Mouse (Mus musculus) adipocyte (in vitro differentiated cells): ENCODE results near the gene Pfn3.
A peak's percentile ranks its signal among the peaks of the same experiment; 100 is the strongest.

ENCODE experiments used
- DNase-seq: peaks from one replicate; pipeline ENCODE4 v3.0.0-alpha.2; 2016; ENCODE audit warnings: low spot score

The Pfn3 gene

DNA sequence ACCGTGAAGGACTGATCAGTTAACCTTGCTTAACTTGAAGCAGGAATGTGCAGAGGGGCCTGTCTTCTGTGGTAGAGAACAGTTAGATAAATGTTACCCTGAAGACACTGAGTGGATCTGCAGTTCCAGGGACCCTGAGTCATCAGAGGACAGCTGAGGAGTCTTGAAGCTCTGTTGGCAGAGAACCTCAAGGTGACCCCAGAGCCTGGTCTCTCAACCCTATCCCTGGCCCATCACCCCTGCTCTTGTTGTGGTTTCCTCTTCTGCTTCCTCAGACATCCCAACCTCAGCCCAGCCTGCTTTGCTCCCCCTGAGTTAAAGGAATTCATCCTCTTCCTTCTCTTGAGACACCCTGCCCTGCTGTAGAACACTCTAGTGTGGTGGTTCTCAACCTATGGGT is 16.9 kb downstream of the Pfn3 start, which contains the start of gene Slc34a1:
Gene Slc34a1 (plus strand): TSS at position 100 of the 400 bp plus-strand sequence.
- DNase-seq = no peak

DNA sequence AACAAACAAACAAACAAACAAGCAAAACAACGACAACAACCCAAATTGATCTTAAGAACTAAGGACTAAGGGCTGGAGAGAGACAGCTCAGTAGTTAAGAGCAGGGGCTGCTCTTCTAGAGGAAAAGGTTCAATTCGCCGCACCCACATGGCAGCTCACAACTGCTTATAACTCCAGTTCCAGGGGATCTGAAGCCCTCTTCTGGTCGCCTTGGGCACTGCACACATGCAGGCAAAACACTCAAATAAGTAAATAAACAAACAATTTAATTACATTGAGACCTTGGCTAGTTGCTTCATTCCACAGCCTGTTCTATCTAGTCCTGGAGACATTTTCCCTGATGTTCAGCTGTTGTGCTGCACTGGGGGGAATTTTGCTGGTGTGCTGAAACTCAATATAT is 22.1 kb downstream of the Pfn3 start:
- DNase-seq = no peak

- no peak for DNase-seq
Measured at GRCm38 (mm10) chr13:55391626-55392029, 23.4 kb downstream of the Pfn3 start.

- no peak for DNase-seq
Measured at GRCm38 (mm10) chr13:55390644-55391043, 24.4 kb downstream of the Pfn3 start.

GRCm38 (mm10) chr13:55381790-55382189 is 33.2 kb downstream of the Pfn3 start:
- DNase-seq = no peak

DNA sequence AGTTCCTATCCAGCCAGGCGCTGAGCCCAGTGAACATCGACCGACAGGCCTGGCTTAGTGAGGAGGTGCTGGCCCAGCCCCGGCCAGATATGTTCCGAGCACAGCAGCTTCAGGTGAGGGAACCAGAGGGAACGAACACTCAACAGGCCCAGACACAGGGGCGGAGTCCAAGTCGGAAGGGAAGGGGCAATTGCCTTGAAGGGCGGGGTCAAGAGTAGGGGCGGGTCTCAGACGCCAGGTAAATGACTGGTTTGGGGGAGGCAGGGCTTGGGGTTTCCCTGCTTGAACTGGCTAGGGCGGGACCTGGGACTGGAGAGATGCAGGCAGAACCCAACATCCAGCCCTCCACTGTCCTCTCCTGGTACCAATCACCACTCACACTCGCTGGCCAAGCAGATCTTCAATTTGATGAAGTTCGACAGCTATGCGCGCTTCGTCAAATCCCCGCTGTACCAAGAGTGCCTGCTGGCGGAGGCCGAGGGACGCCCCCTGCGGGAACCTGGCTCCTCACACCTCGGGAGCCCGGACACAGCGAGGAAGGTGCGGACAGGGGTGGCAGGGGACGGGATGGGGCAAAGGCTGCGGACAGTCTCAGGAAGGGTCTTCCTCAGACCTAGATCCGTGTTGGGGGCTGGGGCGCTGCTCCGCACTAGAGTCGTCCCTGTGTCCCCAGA is 36.0 kb downstream of the Pfn3 start:
- DNase-seq = no peak

- no peak for DNase-seq
Measured at GRCm38 (mm10) chr13:55375877-55376276, 39.2 kb downstream of the Pfn3 start.

GRCm38 (mm10) chr13:55374206-55374924 is 40.7 kb downstream of the Pfn3 start:
- DNase-seq = no peak

- DNase-seq = no peak
Measured at GRCm38 (mm10) chr13:55371740-55372139, 43.3 kb downstream of the Pfn3 start.

DNA sequence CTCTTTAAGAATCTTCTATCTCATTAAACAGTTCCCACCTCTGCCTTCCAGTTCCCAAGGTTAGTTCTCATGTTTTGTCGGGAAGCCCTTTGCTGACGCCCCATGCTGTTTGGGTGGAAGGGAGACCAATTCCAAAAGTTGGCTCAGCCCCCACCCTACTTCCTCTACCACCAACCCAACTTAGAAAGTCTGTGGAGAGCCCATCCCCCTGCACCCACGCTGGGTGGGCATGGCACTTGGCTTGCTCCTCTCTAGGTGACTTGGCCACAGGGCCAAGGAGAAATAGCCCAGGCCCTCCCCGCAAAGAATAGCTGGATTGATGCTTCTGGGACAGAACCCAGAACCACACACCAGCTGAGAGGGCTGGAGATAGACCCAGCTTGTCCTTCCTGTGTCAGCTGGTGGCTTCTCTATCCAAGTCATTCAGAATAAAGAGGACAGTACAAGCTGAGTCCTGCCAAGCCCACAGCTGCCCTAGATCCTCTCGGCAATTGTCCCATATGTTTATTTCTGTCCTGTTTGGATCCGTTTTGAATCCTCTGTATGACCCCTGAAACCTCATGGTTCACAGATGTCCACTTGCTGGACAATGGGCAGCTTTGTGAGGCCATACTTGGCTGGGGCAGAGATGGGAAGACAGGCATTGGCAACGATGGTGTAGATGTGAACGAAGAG is 43.9 kb downstream of the Pfn3 start:
- DNase-seq = peak; percentile 9

GRCm38 (mm10) chr13:55370234-55370633 is 44.8 kb downstream of the Pfn3 start:
- no peak for DNase-seq

DNA sequence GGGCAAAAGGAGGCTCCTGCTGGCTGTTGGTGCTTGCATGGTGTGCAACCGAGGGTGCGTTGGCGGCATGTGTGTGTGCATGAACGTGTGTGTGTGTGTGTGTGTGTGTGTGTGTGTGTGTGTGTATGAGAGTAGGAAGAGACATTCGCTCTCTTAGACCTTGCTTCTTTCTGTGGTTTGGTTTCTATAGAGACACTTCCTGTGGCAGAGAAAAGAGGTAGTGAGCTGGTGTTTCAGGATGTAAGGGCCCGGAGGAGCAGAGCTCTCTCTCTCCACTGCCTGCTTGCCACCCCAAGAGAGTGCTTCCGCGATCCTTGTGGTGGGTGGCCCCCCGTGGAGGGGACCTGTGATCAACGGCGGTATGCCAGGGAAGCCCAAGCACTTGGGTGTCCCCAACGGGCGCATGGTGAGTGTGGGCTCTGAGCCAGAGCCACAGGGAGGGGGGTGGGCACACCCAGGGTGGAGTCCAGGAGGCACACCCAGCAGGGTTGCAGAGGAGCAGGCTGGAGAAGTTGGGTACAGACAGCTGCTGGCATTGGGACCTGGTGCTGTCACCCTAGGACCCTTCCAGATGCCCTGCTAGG is 45.4 kb downstream of the Pfn3 start, which contains the start of gene Rgs14:
Gene Rgs14 (plus strand): TSS at position 202 of the 584 bp plus-strand sequence.
- no peak for DNase-seq

GRCm38 (mm10) chr13:55368401-55368800 is 46.6 kb downstream of the Pfn3 start:
- no peak for DNase-seq
